Mouse (Mus musculus) embryonic fibroblast, embryonic 13.5 days (primary cell): ENCODE measurements at regions not wholly inside any gene's neighbourhood (a gene's known extent, or its start where the extent isn't known, plus 50 kb on each side); places are given as distances from the start of the nearest gene placed in this dataset.

ENCODE experiments used
- CTCF ChIP-seq: IDR thresholded peaks from 2 replicates; pipeline ENCODE4 v1.5.1; 2011; ENCODE audit warnings: mild to moderate bottlenecking, control low read depth, low read length, moderate library complexity, borderline replicate concordance; ENCODE audit not compliant: insufficient read depth
- POLR2A ChIP-seq: IDR thresholded peaks from 2 replicates; pipeline ENCODE4 v1.6.1; 2011; ENCODE audit warnings: low read depth, mild to moderate bottlenecking, control low read depth, low read length, moderate library complexity

GRCm38 (mm10) chr3:82636666-82637065, 88.8 kb upstream of the Npy2r start:
- TF ChIP-seq CTCF (no peak), POLR2A (no peak)
